Mouse (Mus musculus) liver, embryonic 18 days (tissue): Measurements from ENCODE around the gene Cenpj. TPM values are rescaled to one million over a fixed set of nuclear protein-coding genes. Genes with fewer than 3 reads are reported as not detected.

Experiments
- polyA plus RNA-seq: library from polyadenylated mRNA; depleted of rRNA; stranded (reverse); fragments of >200 nt; gene quantifications from 2 replicates; pipeline ENCODE4 v1.2.3, GENCODE M21; 2012; rRNA removed

Gene Cenpj
- polyA plus RNA-seq, result 2.6 TPM in 2 replicates

GRCm38 (mm10) chr14:56575416-56575815 is at the start of gene Cenpj, which contains the start of gene Parp4:
TSS of gene Cenpj (minus strand) at chr14:56575425.
TSS of gene Parp4 (plus strand) at chr14:56575619.

Other genes with a start within 250 kb of the Cenpj start
- not detected in 2 replicates for gene Atp12a, start 210.4 kb downstream of the Cenpj start, polyA plus RNA-seq
- gene Rnf17, start 172.8 kb downstream of the Cenpj start, polyA plus RNA-seq, result 0.20 and 0.43 TPM in 2 replicates
- gene Parp4, start 194 bp upstream of the Cenpj start, polyA plus RNA-seq, result 2.5 and 3.5 TPM in 2 replicates
- gene Mphosph8, start 92.8 kb upstream of the Cenpj start, polyA plus RNA-seq, result 8.5 and 9.3 TPM in 2 replicates
- 8.9 and 9.6 TPM in 2 replicates for gene Pspc1, start 202.9 kb upstream of the Cenpj start, polyA plus RNA-seq
- gene Zmym5, start 236.3 kb upstream of the Cenpj start, polyA plus RNA-seq, result 7.4 and 8.0 TPM in 2 replicates